Mouse (Mus musculus): ENCODE measurements around the gene Tspan13. TPM values are rescaled to one million over a fixed set of nuclear protein-coding genes. Genes with fewer than 3 reads are reported as not detected.

Tspan13 gene
- polyA plus RNA-seq, 1 experiment, result not detected

- H3K4me1 ChIP-seq (ENCODE audit: control insufficient read depth, insufficient read depth, low read length), result peaks cover 4% of the 10 kb centered on the region; the same call in 1 of the 2 replicates
- H3K27ac ChIP-seq (ENCODE audit: insufficient read depth, low read depth, low read length), result peak overlapping the region; percentile 60
- TF ChIP-seq POLR2A (IDR thresholded peaks at IDR 0.05; ENCODE audit: insufficient read depth, low read depth, low read length) (no peak), CTCF (IDR thresholded peaks at IDR 0.05; ENCODE audit: insufficient read depth, low read depth, low read length) (no peak)
- WGBS, result 74% methylated on average over 9 of the region's 9 CpGs
- 0 out of 2 replicates have a peak overlapping the region, but pooled peaks have one; percentile 7 for H3K4me3 ChIP-seq (ENCODE audit: insufficient read depth, low read depth, low read length)
Measured at GRCm38 (mm10) chr12:36039541-36040084, 2.7 kb downstream of the Tspan13 start.

- TF ChIP-seq CTCF (IDR thresholded peaks at IDR 0.05; ENCODE audit: insufficient read depth, low read depth, low read length), result no peak
- TF ChIP-seq POLR2A (IDR thresholded peaks at IDR 0.05; ENCODE audit: insufficient read depth, low read depth, low read length), result no peak
- peaks cover 7% of the 10 kb centered on the region; the same call in 1 of the 2 replicates for H3K4me1 ChIP-seq (ENCODE audit: control insufficient read depth, insufficient read depth, low read length)
- no peak overlapping the region for H3K4me3 ChIP-seq (ENCODE audit: insufficient read depth, low read depth, low read length)
- WGBS, result 87% methylated on average over 10 of the region's 10 CpGs
- H3K27ac ChIP-seq (ENCODE audit: insufficient read depth, low read depth, low read length), result no peak overlapping the region
Measured at GRCm38 (mm10) chr12:36036776-36037175, 5.5 kb downstream of the Tspan13 start.

GRCm38 (mm10) chr12:36036121-36036520 is 6.2 kb downstream of the Tspan13 start:
- Histone ChIP-seq H3K4me1 (ENCODE audit: control insufficient read depth, insufficient read depth, low read length) (peaks cover 7% of the 10 kb centered on the region; the same call in 1 of the 2 replicates), H3K27ac (ENCODE audit: insufficient read depth, low read depth, low read length) (no peak overlapping the region), H3K4me3 (ENCODE audit: insufficient read depth, low read depth, low read length) (no peak overlapping the region)
- no peak for TF ChIP-seq CTCF (IDR thresholded peaks at IDR 0.05; ENCODE audit: insufficient read depth, low read depth, low read length)
- no peak for TF ChIP-seq POLR2A (IDR thresholded peaks at IDR 0.05; ENCODE audit: insufficient read depth, low read depth, low read length)
- WGBS, result 97% methylated on average over 7 of the region's 7 CpGs

GRCm38 (mm10) chr12:36035501-36035900 is 6.8 kb downstream of the Tspan13 start:
- peaks cover 5% of the 10 kb centered on the region; the same call in 1 of the 2 replicates for H3K4me1 ChIP-seq (ENCODE audit: control insufficient read depth, insufficient read depth, low read length)
- TF ChIP-seq POLR2A (IDR thresholded peaks at IDR 0.05; ENCODE audit: insufficient read depth, low read depth, low read length) (no peak), CTCF (IDR thresholded peaks at IDR 0.05; ENCODE audit: insufficient read depth, low read depth, low read length) (no peak)
- WGBS, result 96% methylated on average over 6 of the region's 6 CpGs
- H3K27ac ChIP-seq (ENCODE audit: insufficient read depth, low read depth, low read length), result no peak overlapping the region
- no peak overlapping the region for H3K4me3 ChIP-seq (ENCODE audit: insufficient read depth, low read depth, low read length)

GRCm38 (mm10) chr12:36032419-36032818 is 9.9 kb downstream of the Tspan13 start:
- H3K4me1 ChIP-seq (ENCODE audit: control insufficient read depth, insufficient read depth, low read length), result peaks cover 3% of the 10 kb centered on the region; the same call in 1 of the 2 replicates
- no peak overlapping the region for H3K27ac ChIP-seq (ENCODE audit: insufficient read depth, low read depth, low read length)
- no peak for TF ChIP-seq POLR2A (IDR thresholded peaks at IDR 0.05; ENCODE audit: insufficient read depth, low read depth, low read length)
- TF ChIP-seq CTCF (IDR thresholded peaks at IDR 0.05; ENCODE audit: insufficient read depth, low read depth, low read length), result no peak
- WGBS, result 59% methylated on average over 4 of the region's 4 CpGs
- no peak overlapping the region for H3K4me3 ChIP-seq (ENCODE audit: insufficient read depth, low read depth, low read length)

- Histone ChIP-seq H3K4me3 (ENCODE audit: insufficient read depth, low read depth, low read length) (no peak overlapping the region), H3K27ac (ENCODE audit: insufficient read depth, low read depth, low read length) (no peak overlapping the region), H3K4me1 (ENCODE audit: control insufficient read depth, insufficient read depth, low read length) (peaks cover 3% of the 10 kb centered on the region; the same call in 1 of the 2 replicates)
- WGBS, result 93% methylated on average over 12 of the region's 12 CpGs
- TF ChIP-seq CTCF (IDR thresholded peaks at IDR 0.05; ENCODE audit: insufficient read depth, low read depth, low read length) (no peak), POLR2A (IDR thresholded peaks at IDR 0.05; ENCODE audit: insufficient read depth, low read depth, low read length) (no peak)
Measured at GRCm38 (mm10) chr12:36030660-36031363, 11.5 kb downstream of the Tspan13 start.

- 74% methylated on average over 6 of the region's 6 CpGs for WGBS
- no peak overlapping the region for H3K4me3 ChIP-seq (ENCODE audit: insufficient read depth, low read depth, low read length)
- TF ChIP-seq POLR2A (IDR thresholded peaks at IDR 0.05; ENCODE audit: insufficient read depth, low read depth, low read length) (no peak), CTCF (IDR thresholded peaks at IDR 0.05; ENCODE audit: insufficient read depth, low read depth, low read length) (no peak)
- no peak overlapping the region for H3K27ac ChIP-seq (ENCODE audit: insufficient read depth, low read depth, low read length)
- peaks cover 3% of the 10 kb centered on the region; the same call in 1 of the 2 replicates for H3K4me1 ChIP-seq (ENCODE audit: control insufficient read depth, insufficient read depth, low read length)
Measured at GRCm38 (mm10) chr12:36029687-36030086, 12.6 kb downstream of the Tspan13 start.

GRCm38 (mm10) chr12:36028968-36029645 is 13.2 kb downstream of the Tspan13 start:
- Histone ChIP-seq H3K27ac (ENCODE audit: insufficient read depth, low read depth, low read length) (no peak overlapping the region), H3K4me1 (ENCODE audit: control insufficient read depth, insufficient read depth, low read length) (peaks cover 3% of the 10 kb centered on the region; the same call in 1 of the 2 replicates), H3K4me3 (ENCODE audit: insufficient read depth, low read depth, low read length) (no peak overlapping the region)
- 57% methylated on average over 5 of the region's 5 CpGs for WGBS
- TF ChIP-seq POLR2A (IDR thresholded peaks at IDR 0.05; ENCODE audit: insufficient read depth, low read depth, low read length), result no peak
- no peak for TF ChIP-seq CTCF (IDR thresholded peaks at IDR 0.05; ENCODE audit: insufficient read depth, low read depth, low read length)

- WGBS, result 90% methylated on average over 2 of the region's 2 CpGs
- Histone ChIP-seq H3K4me3 (ENCODE audit: insufficient read depth, low read depth, low read length) (no peak overlapping the region), H3K27ac (ENCODE audit: insufficient read depth, low read depth, low read length) (no peak overlapping the region), H3K4me1 (ENCODE audit: control insufficient read depth, insufficient read depth, low read length) (no peaks in the 10 kb centered on the region; the same call in 1 of the 2 replicates)
- no peak for TF ChIP-seq CTCF (IDR thresholded peaks at IDR 0.05; ENCODE audit: insufficient read depth, low read depth, low read length)
- no peak for TF ChIP-seq POLR2A (IDR thresholded peaks at IDR 0.05; ENCODE audit: insufficient read depth, low read depth, low read length)
Measured at GRCm38 (mm10) chr12:36027171-36027570, 15.1 kb downstream of the Tspan13 start.

All from olfactory bulb, adult 2 months (tissue).